Mouse (Mus musculus): ENCODE results near the gene Med23.
A peak's percentile ranks its signal among the peaks of the same experiment; 100 is the strongest.

The Med23 gene

DNA sequence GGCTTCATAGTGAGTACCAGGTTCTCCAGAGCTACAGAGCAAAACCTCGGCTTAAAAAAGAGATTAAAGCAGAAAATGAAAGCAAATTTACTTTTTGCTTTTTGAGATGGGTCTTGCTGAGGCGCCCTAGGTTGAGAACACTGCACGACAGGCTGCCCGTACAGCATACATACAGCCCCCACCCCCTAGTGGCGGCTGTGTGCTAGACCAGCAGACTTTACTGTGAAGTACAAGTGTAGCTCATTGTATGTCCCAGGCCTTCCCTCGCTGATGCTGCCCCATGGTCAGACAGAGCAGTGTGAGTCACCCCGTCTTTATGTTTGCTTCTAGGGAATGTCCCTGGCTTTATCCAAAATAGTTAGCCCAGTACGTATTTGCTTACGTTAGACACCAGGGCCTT is 16.2 kb downstream of the Med23 start:
- DNase-seq: peak; percentile 59

DNA sequence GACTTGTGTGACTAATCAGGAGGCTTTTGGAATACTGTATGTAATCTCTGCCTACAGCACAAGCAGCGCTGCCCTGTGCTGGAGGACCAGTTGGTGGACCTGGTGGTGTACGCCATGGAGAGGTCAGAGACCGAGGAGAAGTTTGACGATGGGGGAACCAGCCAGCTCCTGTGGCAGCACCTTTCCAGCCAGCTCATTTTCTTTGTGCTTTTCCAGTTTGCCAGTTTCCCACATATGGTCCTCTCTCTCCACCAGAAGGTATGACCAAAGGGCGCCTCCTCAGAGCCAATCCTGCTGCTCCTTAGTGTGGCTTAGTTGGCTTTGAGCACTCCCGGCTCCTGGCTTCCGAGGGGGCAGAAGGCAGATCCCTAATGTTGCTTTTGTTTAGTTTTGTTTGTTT is 18.6 kb downstream of the Med23 start:
- DNase-seq: no peak

DNA sequence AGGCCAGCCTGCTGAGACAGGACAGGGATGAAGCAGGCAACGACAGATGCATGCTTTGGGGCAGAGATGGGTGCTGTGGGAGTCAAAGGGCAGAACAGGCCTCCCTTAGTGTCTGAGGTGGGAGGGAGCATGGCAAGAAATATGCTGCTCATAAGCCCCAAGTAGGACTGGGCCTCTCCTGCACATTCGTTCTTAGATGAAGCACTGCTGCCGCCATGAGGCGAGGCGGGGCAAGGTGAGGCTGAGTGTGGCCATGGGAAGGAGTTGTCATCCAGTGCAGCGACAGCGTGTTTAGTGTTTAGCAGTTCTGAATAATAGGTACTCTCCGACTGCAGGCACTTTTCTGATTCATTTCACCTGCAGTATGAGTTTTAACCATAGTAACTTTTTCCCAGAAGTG is 26.1 kb downstream of the Med23 start:
- DNase-seq: no peak

DNA sequence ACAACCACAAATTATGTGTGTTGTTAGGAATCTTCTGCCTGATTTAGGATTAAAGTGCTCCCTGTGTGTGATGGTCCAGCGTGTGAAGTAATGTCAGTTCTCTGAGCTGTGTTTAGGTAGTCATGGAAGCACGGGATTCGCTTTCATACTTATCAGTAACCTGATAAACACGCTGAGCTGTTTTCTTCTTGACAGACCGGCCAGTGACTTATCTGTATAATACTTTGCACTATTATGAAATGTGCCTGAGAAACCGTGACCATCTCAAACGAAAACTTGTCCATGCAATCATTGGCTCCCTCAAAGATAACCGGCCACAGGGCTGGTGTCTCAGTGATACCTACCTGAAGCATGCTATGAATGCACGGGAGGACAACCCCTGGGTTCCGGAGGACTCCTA is 35.8 kb downstream of the Med23 start:
- DNase-seq: no peak

DNA sequence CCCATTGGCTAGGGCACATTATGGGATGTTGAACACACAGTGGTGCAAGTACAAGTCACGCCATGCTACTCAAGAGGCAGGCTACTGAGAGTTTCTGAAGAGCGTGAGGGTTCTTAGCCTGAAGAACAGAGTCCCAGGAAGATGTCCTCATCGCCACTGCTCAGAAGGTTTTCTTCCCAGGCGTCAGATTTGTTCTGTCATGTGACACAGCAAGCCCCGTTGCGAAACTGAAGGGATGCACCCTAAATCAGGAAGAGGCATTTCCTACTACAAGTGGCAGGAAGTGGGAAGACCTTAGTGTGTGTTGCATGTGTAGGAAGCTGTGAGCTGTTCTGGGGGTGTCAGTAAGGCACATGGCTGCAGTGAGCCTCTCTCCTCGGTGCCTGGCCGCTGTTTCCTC is 41.4 kb downstream of the Med23 start:
- DNase-seq: no peak

DNA sequence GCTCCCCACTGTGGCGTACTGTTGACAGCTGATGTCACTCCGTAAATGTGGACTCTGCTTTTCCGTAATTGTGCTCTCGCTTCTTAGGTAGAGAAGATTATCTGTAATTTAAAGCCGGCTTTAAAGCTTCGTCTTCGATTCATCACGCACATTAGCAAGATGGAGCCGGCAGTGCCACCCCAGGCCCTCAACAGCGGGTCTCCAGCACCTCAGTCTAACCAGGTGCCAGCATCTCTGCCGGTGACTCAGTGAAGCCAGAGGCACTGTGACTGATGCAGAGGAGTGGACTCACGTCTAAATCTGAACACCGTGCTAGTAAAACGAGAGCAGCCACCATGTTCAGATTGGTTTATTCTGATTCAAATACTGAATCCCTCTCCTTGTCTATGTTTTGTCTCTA is 42.8 kb downstream of the Med23 start:
- no peak for DNase-seq

DNA sequence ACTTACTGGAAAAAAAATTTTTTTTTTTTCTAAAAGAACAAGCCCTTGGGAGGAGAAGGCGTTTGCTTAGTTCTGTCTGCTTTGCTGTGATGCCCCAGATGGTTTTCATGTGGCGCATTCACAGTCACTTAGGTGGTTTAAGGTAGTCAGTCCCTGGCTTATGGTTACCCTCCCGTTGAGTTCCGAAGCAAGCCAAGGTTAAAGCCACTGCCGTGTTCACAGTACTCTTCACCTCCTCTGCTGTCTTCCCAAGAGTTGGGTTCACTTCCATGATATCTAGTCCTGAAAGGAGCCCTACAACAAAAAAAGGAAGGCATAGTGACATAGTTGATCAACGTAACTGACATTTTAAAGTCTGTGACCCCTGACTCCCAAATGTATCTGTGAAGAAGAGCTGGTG is 45.7 kb downstream of the Med23 start:
- no peak for DNase-seq

DNA sequence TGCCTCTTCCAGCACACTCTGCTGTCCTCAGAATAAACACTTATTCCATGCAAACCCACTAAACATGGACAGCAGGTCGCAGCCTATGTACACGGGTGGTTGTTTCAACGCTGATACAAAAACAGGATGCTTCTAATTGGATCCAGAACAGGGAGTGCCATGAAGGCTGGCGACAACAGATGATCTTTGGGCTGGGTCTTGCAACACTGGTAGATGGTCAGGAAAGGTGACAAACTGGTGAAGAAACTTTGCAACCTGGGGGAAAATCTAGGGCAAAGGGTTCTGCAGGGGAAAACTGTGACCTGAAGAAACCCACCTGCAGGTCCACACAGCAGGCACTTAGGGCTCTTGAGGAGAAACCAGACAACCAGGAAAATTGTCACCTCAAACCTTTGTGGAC is 53.2 kb downstream of the Med23 start:
- no peak for DNase-seq

DNA sequence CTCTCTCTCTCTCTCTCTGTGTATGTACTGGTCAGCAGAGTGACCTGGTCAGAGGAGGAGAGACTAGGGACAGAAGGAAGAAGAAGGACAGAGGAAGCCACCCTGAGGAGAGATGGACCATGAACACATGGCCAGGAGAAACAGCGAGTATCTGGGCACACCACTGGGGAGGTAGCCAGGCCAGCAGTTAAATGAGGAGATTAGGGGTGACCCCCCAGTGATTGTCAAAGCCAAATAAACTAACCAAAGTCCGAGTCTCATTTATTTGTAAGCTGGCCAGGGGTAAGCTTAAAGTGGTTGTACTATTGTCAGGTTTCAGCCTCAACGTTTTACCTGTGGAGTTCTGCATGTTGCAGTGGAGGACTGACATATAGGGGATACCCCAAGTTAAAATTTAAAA is 54.5 kb downstream of the Med23 start:
- no peak for DNase-seq

DNA sequence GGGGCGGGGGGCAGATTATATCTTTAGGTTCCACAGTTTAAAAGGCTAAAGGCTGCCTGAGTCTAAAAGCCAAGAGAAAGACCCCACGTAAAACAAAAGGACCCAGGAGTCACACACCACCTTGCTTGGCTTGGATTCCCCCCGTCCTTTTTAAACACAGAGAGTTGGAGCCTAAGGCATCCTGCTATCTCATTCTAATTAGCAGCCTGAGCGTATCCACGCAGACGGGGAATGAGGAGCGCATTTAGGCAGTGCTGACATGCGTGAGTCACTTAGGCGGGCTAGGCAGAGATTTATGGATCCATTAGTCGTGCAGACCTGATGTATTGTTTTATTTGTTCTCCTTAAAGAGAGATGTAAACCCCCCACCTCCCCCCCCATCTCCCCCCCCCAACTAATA is 56.6 kb downstream of the Med23 start:
- DNase-seq: peak; percentile 53

DNA sequence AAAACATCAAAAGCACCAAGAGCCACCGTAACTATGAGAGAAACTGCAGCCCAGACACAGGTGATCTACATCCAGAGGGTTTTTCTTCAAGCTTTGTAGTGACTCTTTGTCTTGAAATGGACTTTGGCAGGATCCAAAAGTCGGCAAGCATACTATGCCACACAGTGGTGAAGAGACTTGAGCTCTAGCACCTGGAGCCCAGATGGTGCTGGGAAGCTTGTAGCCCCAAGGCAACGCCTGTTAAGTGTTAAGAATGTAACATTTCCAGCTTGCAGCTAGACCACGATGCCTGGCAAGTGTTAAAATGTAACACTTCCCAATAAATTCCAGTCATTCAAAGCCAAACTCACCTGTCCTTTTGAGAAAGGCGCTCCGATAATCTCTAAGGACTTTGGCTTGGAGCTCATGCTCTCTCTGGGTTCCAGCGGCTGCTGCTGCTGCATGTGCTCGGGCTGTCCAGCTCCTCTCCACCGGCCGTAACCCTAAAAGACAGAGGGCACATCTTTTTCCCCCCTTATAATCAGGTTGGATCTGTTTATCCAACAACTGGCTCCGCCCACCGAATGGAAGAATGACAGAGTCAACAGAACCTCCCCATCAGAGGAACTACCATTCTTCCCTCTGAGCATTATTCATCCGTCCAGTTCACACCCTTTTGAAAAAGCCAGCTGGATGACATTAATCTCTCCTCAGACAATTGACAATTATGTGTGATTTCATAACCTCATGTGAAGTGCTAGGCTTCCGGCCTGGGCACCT is 57.4 kb downstream of the Med23 start, which contains the start of gene Arg1:
Gene Arg1, minus strand, starts transcription at position 523 of the 759 bp plus-strand sequence.
- DNase-seq: peak; percentile 81

DNA sequence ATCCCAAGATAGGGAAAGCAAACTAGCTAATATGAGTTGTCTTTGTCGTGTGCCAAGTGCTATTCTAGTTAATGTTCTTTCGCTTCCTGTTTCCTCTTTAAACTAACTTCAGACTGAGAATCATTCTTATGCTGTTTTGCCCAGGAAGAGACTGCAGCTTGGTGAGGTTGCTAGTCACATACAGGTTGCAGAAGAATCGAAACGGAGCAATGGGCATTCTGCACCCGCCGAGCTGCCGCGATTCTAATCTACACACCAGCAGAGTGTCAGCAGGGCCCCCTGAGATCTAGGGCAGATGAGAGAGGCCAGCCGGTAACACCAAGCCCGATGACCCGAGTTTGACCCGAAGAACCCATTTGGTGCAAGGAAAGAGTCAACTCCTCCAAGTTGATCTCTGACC is 58.3 kb downstream of the Med23 start:
- DNase-seq: peak; percentile 73

DNA sequence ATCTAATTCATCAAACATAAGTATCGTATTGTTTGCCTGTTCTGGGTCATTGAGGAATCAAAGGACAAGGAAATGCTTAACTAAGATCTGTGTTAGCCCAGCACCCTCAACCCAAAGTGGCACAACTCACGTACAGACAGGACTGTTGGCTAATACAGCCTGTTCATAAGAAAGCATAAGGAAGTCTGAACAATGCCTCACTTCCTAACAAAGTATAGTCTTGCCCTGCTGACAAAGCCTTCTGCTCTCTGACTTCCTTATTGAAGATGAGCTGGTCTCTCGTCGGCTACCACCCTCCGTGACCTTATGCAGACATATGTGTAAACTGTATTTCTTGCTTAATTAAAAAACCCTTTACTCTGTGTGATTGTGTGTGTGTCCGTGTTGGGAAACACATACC is 60.4 kb downstream of the Med23 start:
- DNase-seq: no peak

DNA sequence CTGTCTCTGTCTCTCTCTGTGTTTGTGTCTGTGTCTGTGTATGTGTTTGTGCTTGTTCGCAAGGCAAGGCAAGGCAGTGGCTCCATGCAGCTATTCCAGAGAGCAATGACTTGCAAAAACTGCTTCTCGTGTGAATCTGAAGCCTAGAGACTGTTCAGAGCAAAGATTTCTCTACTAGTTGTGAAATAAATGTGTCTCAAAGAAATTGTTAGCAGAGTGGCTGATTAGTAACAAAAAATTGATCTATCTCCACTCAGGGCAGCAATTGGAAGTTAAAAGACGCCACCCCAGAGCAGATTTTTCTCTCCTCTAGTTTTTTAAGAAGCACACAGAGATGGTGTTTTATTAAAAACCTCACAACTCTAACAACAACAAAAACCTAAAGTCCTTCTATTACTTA is 78.1 kb downstream of the Med23 start:
- no peak for DNase-seq

DNA sequence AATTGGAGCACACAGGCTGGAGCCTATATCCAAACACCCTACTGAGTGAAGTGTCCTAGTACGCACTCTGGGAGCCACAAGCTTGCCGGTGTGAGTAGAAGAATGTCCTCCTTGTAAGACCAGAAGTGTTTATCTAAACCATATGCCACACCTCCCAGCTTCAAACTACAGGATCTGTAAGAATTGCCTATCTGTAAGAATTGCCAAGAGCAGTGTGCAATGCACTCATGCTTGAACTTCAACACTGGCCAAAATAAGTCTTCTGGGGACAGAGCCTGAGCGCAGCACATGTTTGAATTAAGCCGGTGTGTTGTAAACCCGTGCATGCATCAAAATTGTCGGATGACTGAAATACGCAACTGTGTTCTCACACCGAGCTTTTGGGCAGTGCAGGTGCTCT is 78.5 kb downstream of the Med23 start:
- no peak for DNase-seq

DNA sequence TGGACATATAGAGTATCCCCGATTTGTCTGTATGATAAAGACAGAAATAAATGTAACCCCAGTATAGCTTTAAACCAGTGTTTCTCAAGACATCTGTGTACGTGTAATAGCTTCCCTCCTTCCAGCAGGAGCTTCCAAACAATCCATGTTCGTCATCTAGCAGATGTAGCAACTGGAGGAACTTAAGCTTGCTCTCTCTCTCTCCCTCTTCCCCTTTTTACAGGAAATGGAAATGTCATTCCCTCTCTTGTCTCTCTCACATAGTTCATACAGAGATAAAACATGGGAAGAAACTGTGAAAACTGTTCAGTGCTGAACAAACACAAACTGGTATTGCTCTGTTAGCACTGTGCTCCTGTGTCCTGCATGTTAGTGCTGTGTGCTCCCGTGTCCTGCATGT is 80.4 kb downstream of the Med23 start:
- DNase-seq: no peak

DNA sequence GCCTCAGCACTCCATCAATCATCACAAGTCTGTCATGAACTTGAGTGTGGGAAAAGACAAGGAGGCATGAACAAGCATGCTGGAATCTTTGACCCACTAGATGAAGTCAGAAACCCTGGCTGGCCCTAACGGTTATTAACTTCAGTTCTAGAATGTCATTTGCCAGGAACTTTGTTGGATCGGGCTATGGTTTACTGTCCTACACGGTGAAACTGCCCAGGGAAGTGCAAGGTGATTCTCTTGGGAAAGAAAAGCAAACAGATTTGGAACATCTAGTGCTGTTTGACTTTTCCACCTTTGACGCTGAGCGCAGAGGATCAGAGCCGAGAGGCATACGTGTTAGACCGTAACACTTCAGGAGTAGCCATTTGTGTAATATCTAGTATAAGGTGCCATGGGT is 81.8 kb downstream of the Med23 start:
- DNase-seq: no peak

DNA sequence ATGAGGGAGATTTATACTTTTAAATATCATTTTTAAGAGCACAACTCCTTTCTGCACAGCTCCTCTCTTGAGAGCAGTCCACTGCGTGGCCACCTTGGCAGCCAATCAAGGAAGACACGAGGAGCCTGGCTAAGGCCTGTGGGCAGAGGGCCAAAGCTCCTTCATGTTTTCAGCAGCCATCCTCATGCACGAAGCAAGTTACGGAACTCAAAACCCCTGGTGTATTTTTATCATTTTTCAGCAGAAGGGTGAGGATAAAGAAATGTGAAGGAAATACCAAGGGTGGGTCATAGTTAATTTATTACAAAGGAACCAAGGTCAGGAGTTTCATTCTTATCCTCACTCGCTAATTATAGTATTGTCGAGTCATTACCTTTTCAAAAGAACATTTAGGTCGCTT is 82.8 kb downstream of the Med23 start:
- DNase-seq: no peak

DNA sequence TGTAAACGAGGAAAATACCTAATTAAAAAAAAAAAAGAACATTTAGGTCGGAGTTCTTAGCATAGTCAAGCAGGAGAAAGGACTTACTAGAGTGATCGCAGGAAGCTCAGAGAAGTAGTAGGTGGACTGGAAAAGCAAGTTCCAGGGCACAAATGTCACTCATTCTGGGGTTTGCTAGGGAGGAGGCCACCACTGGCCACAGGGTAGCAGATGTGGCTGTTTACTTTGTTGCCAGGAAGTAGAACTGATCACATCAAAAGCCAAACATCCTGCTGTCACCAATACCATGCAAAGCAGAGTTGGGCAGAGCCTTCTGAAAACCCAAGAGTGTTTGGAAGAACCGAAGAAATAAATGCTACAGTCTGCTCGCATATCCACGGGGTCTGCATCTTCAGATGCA is 84.1 kb downstream of the Med23 start:
- DNase-seq: no peak

DNA sequence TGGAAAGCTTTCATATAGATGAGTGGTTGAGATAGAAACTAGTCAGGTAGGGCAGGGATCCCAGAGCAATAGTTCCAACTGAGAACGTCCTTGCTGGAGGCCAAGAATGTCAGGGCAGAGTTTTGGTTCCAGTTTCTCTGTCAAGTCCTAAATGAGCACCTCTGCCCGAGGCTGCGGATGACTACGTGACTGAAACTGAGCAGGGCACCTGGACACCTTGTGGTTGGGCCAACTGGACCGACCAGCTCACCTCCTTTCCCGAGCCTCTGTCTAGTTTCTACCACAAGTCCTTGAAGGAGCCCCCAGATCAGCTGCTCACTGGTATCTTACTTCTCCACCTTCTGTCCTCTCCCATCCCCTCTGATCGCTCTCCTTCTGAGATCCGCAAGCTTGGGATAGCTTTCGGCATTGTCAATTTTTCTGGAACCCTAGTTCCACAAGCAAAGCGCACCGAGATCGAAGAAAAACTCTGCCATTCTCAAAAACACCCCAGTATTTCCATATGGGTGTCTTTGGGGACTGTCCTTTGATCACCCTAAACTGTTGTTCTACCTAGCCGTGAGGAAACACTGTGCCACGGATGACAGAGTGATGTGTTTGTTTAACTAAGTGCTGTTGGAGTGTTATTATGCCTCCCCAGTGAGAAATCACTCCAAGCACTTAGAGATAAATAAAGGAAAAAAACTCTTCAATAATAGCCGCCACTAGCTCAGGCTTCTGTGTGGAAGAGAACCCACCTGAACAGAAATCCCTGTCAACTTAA is 88.7 kb downstream of the Med23 start:
- no peak for DNase-seq

DNA sequence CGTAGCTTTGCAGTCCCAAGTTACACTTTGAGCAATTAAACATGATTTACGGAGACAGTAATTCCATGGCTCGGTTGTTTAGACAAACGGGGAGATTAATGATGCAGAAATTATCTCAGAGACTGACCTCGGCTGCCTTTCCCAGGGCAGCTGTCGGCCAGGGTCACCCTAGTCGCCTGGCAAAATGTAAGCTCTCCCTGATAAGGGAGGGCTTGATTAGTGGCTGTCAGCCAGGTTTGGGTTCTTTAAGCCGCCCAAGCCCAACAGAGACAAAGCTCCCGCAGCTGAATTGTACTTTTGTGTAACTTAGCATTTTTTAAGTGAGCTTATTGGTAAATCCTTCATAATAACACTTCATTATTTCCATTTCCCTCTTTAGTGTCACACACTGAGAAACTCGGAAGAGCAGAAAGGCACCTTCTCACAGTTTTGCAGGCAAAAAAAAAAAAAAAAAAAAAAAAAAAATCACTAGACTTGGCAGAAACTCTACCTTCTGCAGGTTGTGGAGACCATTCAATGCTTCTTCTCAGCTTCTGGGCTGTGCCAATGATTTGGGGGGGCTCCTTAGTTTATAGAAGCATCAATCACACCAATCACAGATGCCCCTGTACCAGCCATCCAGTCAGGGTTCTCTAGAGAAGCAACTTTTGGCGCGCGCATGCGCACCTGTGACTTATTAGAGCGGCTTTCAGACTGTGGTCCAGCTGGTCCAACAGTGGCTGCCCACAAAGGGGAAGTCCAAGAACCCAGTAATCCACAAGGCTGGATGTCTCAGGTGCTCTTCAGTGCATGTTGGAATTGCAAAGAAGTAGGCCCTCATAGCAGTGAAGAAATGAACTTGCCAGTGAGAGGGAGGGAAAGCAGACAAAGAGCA is 89.5 kb downstream of the Med23 start:
- DNase-seq: peak; percentile 65

DNA sequence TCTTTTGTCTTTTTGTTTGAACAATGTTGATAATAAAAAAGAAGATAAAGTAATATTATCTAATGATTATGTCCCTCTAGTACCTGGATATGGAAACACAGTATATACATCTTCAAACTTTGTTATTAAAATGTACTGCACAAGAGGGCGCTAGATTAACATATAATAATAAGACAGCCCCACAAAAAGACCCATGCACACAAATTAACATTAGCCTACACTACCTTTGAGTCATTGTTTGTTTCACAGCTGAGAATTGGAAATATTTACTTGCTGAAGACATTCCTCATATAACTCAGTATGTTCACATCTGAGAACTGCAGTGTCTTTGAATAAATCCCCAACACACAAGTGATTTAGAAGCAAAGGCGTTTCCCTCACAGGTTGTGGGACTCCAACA is 91.3 kb downstream of the Med23 start:
- DNase-seq: peak; percentile 71

DNA sequence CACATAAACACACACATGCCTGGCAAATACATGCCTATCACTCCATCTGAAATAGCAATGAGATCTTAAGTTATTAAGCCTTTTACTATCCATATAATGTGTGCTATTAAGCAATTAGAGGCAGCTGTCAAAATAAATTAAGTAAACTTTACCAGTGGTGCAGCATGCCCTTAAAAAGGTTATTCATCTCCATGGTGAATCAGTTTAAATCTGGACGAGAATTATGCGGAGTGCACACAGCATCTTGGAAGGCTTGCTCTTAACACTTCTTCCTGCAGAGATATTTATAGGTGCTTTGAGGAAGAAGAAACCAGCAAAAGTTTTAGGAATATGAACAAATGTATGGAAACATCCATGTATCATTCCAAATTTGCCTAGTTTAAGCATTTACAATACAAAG is 92.1 kb downstream of the Med23 start:
- no peak for DNase-seq

Data from embryo, embryonic 11 days (tissue).